ENCODE assay signal across 12 mouse cellular contexts in genomic region chr10:128424604-128425003, GRCm38 (mm10). TPM values are rescaled to one million over a fixed set of nuclear protein-coding genes. Genes with fewer than 3 reads are reported as not detected.
A peak's percentile ranks its signal among the peaks of the same experiment; 100 is the strongest.
DNase-seq lines count a peak whose midpoint lies in the region; ATAC-seq lines count a peak whose summit lies in the region.
"Had no signal": no experiment of that assay in that cellular context is flagged by ENCODE, and none has a peak within 500 bp of the region (broad histone marks: within the 10 kb centered on the region; RNA-seq: fewer than 3 reads in every experiment).

No protein-coding gene starts in this region.

- WGBS in forebrain, embryonic 10.5 days, result 81% methylated on average over 7 of the region's 7 CpGs

- peak; percentile 11 for DNase-seq in heart, adult 8-10 months (ENCODE audit: low spot score)
- no peak for DNase-seq in heart, postnatal 4 days
- peak; percentile 29 for DNase-seq in liver
- DNase-seq in thymus, postnatal 14 days, result peak; percentile 69
- no peak for DNase-seq in forebrain, embryonic 10.5 days (ENCODE audit: extremely low spot score, low spot score)
- no peak for DNase-seq in ovary, adult 18-20 months (ENCODE audit: low spot score)
- DNase-seq: lung, postnatal 14 days; right cerebral cortex, postnatal 25 days had no signal

- H3K27me3 ChIP-seq in megakaryocyte, embryonic 14.5 days (replicated peaks), result no peaks in the 10 kb centered on the region
- H3K27me3 ChIP-seq in forebrain, embryonic 10.5 days (ENCODE audit: poor library complexity, severe bottlenecking), result no peaks in the 10 kb centered on the region

- H3K4me1 ChIP-seq in megakaryocyte, embryonic 14.5 days, result peaks cover 28% of the 10 kb centered on the region
- no peaks in the 10 kb centered on the region for H3K4me1 ChIP-seq in forebrain, embryonic 10.5 days

- H3K9me3 ChIP-seq in megakaryocyte, embryonic 14.5 days, result no peaks in the 10 kb centered on the region
- no peaks in the 10 kb centered on the region for H3K9me3 ChIP-seq in forebrain, embryonic 10.5 days

- peak overlapping the region; percentile 73 for H3K4me3 ChIP-seq in megakaryocyte, embryonic 14.5 days (replicated peaks)
- H3K4me3 ChIP-seq in forebrain, embryonic 10.5 days, result no peak overlapping the region

- ATAC-seq in megakaryocyte, adult 5-6 weeks (ENCODE audit: poor library complexity, severe bottlenecking), result no peak

- H3K36me3 ChIP-seq in megakaryocyte, embryonic 14.5 days (replicated peaks; ENCODE audit: low read length), result peaks cover 87% of the 10 kb centered on the region
- peaks cover 94% of the 10 kb centered on the region for H3K36me3 ChIP-seq in forebrain, embryonic 10.5 days (replicated peaks)

- no peak overlapping the region for H3K27ac ChIP-seq in forebrain, embryonic 10.5 days

RNA-seq across cellular contexts. Expression of gene Rnf41, which starts 13.1 kb away (rescaled TPM):
- 10 to 100 TPM; 16.2 to 17.6 (median 16.7) TPM for total RNA-seq in heart, adult 8-10 months (2022)
- 10 to 100 TPM; 25.0 to 27.0 TPM for total RNA-seq in heart, postnatal 4 days (2021)
- polyA plus RNA-seq in megakaryocyte, embryonic 14.5 days (2012; ENCODE audit: insufficient read depth, low replicate concordance), result 17.0 and 19.5 TPM in 2 replicates
- total RNA-seq in megakaryocyte, adult 5-6 weeks (2015), result 16.4 and 17.6 TPM in 2 replicates
- total RNA-seq in megakaryocyte, adult 5-6 weeks (2017), result 24.6 and 26.1 TPM in 2 replicates
- polyA plus RNA-seq in forebrain, embryonic 10.5 days (2016; fragmentation: Nextera tagmentation; extraction: Ambion mirVana), result 40.9 and 42.9 TPM in 2 replicates

RNA-seq across cellular contexts. Expression of gene Nabp2, which starts 13.3 kb away (rescaled TPM):
- total RNA-seq in heart, adult 8-10 months (2022), result 10 to 100 TPM; 44.8 to 50.8 (median 45.2) TPM
- total RNA-seq in heart, postnatal 4 days (2021), result 10 to 100 TPM; 44.1 to 47.1 TPM
- polyA plus RNA-seq in megakaryocyte, embryonic 14.5 days (2012; ENCODE audit: insufficient read depth, low replicate concordance), result 458 and 1,055 TPM in 2 replicates
- total RNA-seq in megakaryocyte, adult 5-6 weeks (2015), result 76.8 and 79.3 TPM in 2 replicates
- total RNA-seq in megakaryocyte, adult 5-6 weeks (2017), result 54.3 and 59.1 TPM in 2 replicates
- polyA plus RNA-seq in forebrain, embryonic 10.5 days (2016; fragmentation: Nextera tagmentation; extraction: Ambion mirVana), result 161 and 164 TPM in 2 replicates

RNA-seq across cellular contexts. Expression of gene Slc39a5, which starts 23.6 kb away (rescaled TPM):
- total RNA-seq in heart, adult 8-10 months (2022), result not detected
- total RNA-seq in heart, postnatal 4 days (2021), result not detected
- polyA plus RNA-seq in megakaryocyte, embryonic 14.5 days (2012; ENCODE audit: insufficient read depth, low replicate concordance), result not detected in 2 replicates
- not detected in 2 replicates for total RNA-seq in megakaryocyte, adult 5-6 weeks (2015)
- total RNA-seq in megakaryocyte, adult 5-6 weeks (2017), result not detected in 2 replicates
- polyA plus RNA-seq in forebrain, embryonic 10.5 days (2016; fragmentation: Nextera tagmentation; extraction: Ambion mirVana), result 0.30 TPM in 1 of 2 replicates, not detected in the other
- polyA plus RNA-seq: C2C12; hindbrain, embryonic 11.5 days had no signal

RNA-seq across cellular contexts. Expression of gene Smarcc2, which starts 34.4 kb away (rescaled TPM):
- total RNA-seq in heart, adult 8-10 months (2022), result 10 to 100 TPM; 76.2 to 83.2 (median 79.1) TPM
- 10 to 100 TPM; 97.0 to 97.3 TPM for total RNA-seq in heart, postnatal 4 days (2021)
- polyA plus RNA-seq in megakaryocyte, embryonic 14.5 days (2012; ENCODE audit: insufficient read depth, low replicate concordance), result 86.7 and 138 TPM in 2 replicates
- total RNA-seq in megakaryocyte, adult 5-6 weeks (2015), result 73.1 and 82.3 TPM in 2 replicates
- total RNA-seq in megakaryocyte, adult 5-6 weeks (2017), result 63.1 and 78.4 TPM in 2 replicates
- polyA plus RNA-seq in forebrain, embryonic 10.5 days (2016; fragmentation: Nextera tagmentation; extraction: Ambion mirVana), result 72.0 and 73.6 TPM in 2 replicates

RNA-seq across cellular contexts. Expression of gene Ankrd52, which starts 47.7 kb away (rescaled TPM):
- total RNA-seq in heart, adult 8-10 months (2022), result 10 to 100 TPM; 39.8 to 45.9 (median 44.0) TPM
- 10 to 100 TPM; 44.4 to 44.9 TPM for total RNA-seq in heart, postnatal 4 days (2021)
- 18.3 and 19.7 TPM in 2 replicates for polyA plus RNA-seq in megakaryocyte, embryonic 14.5 days (2012; ENCODE audit: insufficient read depth, low replicate concordance)
- 35.2 and 37.0 TPM in 2 replicates for total RNA-seq in megakaryocyte, adult 5-6 weeks (2015)
- 9.3 and 13.7 TPM in 2 replicates for total RNA-seq in megakaryocyte, adult 5-6 weeks (2017)
- 11.1 and 13.1 TPM in 2 replicates for polyA plus RNA-seq in forebrain, embryonic 10.5 days (2016; fragmentation: Nextera tagmentation; extraction: Ambion mirVana)

Comparison
In these comparisons a context has a peak if more than half of its experiments do, and no peak if none do; other contexts are left out.
1. DNase-seq: peak in heart, adult 8-10 months (single experiment), liver (single experiment) and thymus, postnatal 14 days (single experiment); none in heart, postnatal 4 days (single experiment), forebrain, embryonic 10.5 days (single experiment) and ovary, adult 18-20 months (single experiment).